Mouse (Mus musculus) testis, adult 10 weeks (tissue): ENCODE results near the gene Cyp2j7. TPM values are rescaled to one million over a fixed set of nuclear protein-coding genes. Genes with fewer than 3 reads are reported as not detected.

Experiments
- polyA plus RNA-seq: library from polyadenylated mRNA; stranded (reverse); fragments of 350-450 nt; fragmentation: Illumina TruSeq; extraction: RNeasy Lipid Tissue Mini Kit (QIAGEN cat#74804); gene quantifications from one replicate; pipeline ENCODE4 v1.2.3, GENCODE M21; 2014; ENCODE audit warnings: low read depth, low replicate concordance

Gene Cyp2j7
- not detected for polyA plus RNA-seq

DNA sequence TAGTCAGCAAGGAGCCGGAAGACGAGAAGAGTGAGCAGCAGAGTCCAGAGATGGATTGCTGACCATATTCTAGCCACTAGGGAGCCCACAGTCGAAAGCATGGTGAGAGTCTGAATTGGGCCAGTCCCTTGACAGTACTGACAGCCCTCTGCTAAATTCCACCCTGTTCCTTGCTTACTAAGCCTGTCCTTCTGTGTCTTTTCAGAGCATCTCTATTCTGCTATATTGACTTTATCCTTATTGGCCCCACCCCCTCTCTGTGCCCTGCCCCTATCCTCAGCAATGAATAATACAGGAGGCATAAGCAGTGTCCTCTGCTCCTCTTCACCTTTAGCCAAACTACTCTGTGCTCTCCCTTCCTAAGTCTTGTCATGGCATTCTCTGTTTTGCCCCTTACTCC is at the start of gene Cyp2j7:
Gene Cyp2j7, minus strand, starts transcription at position 101 of the 400 bp plus-strand sequence.

Other genes with a start within 250 kb of the Cyp2j7 start
- 0.14 TPM for gene Cyp2j13, start 159.1 kb downstream of the Cyp2j7 start, polyA plus RNA-seq
- not detected for gene Cyp2j12, start 95.5 kb downstream of the Cyp2j7 start, polyA plus RNA-seq
- gene Cyp2j11, start 112.0 kb upstream of the Cyp2j7 start, polyA plus RNA-seq: 0.17 TPM